Comparison of ENCODE assay signal across 18 mouse cellular contexts in genomic region chr11:69666665-69667005, GRCm38 (mm10). TPM values are rescaled to one million over a fixed set of nuclear protein-coding genes. Genes with fewer than 3 reads are reported as not detected.
DNase-seq lines count a peak whose midpoint lies in the region; ATAC-seq and TF ChIP-seq lines count a peak whose summit lies in the region.
"Had no signal": no experiment of that assay in that cellular context is flagged by ENCODE, and none has a peak within 500 bp of the region (broad histone marks: within the 10 kb centered on the region; RNA-seq: fewer than 3 reads in every experiment).

No protein-coding gene starts in this region.

- no peaks in the 10 kb centered on the region for H3K9me3 ChIP-seq in kidney, embryonic 15.5 days (replicated peaks)
- H3K9me3 ChIP-seq in E14TG2a.4 (ENCODE audit: low read length): no peaks in the 10 kb centered on the region
- no peaks in the 10 kb centered on the region for H3K9me3 ChIP-seq in liver, postnatal 0 days (ENCODE audit: low read length)
- H3K9me3 ChIP-seq: forebrain, embryonic 12.5 days; midbrain, embryonic 10.5 days; neural tube, embryonic 12.5 days had no signal

- no peak overlapping the region for H3K9ac ChIP-seq in kidney, embryonic 15.5 days
- no peak overlapping the region for H3K9ac ChIP-seq in liver, postnatal 0 days (replicated peaks)
- H3K9ac ChIP-seq: lung, embryonic 14.5 days; neural tube, embryonic 12.5 days had no signal

- WGBS in kidney, embryonic 15.5 days: 89% methylated on average over 3 of the region's 3 CpGs
- 93% methylated on average over 3 of the region's 3 CpGs for WGBS in kidney, adult 2 months
- WGBS in bone marrow, adult 2 months: 81% methylated on average over 3 of the region's 3 CpGs
- WGBS in liver, postnatal 0 days (ENCODE audit: insufficient replicate concordance): 87% methylated on average over 3 of the region's 3 CpGs
- WGBS in thymus, adult 2 months: 96% methylated on average over 3 of the region's 3 CpGs

- H3K4me2 ChIP-seq in kidney, embryonic 15.5 days: no peak overlapping the region
- no peak overlapping the region for H3K4me2 ChIP-seq in liver, postnatal 0 days (ENCODE audit: low read depth, low read length)
- H3K4me2 ChIP-seq: forebrain, embryonic 12.5 days; lung, embryonic 14.5 days; neural tube, embryonic 12.5 days had no signal

- no peaks in the 10 kb centered on the region for H3K27me3 ChIP-seq in kidney, embryonic 15.5 days
- H3K27me3 ChIP-seq in kidney, adult 2 months (replicated peaks; ENCODE audit: control insufficient read depth, insufficient read depth, low read length): no peaks in the 10 kb centered on the region
- no peaks in the 10 kb centered on the region for H3K27me3 ChIP-seq in E14TG2a.4 (ENCODE audit: insufficient read depth, low read length)
- no peaks in the 10 kb centered on the region for H3K27me3 ChIP-seq in liver, postnatal 0 days (ENCODE audit: insufficient read depth, low read length)
- no peaks in the 10 kb centered on the region for H3K27me3 ChIP-seq in thymus, adult 2 months (ENCODE audit: control insufficient read depth, insufficient read depth, low read length)
- H3K27me3 ChIP-seq: forebrain, embryonic 12.5 days; neural tube, embryonic 12.5 days had no signal

- no peak for TF ChIP-seq POLR2A in kidney, adult 2 months (IDR thresholded peaks at IDR 0.05; ENCODE audit: low read depth, low read length)
- no peak for TF ChIP-seq POLR2A in bone marrow, adult 2 months (IDR thresholded peaks at IDR 0.05; ENCODE audit: borderline replicate concordance, control insufficient read depth, low read depth, low read length)
- TF ChIP-seq POLR2A in thymus, adult 2 months (IDR thresholded peaks at IDR 0.05; ENCODE audit: control insufficient read depth, extremely low read depth, insufficient read depth, low read length, poor library complexity): no peak

- ATAC-seq in kidney, embryonic 15.5 days (replicated peaks; ENCODE audit: low FRiP score): no peak
- ATAC-seq in liver, postnatal 0 days: no peak
- ATAC-seq: activated CD4-positive, CD25-positive, alpha-beta regulatory T cell, adult 4 months had no signal

- peaks cover 40% of the 10 kb centered on the region for H3K4me1 ChIP-seq in kidney, embryonic 15.5 days
- peaks cover 8% of the 10 kb centered on the region; the same call in 1 of the 2 replicates for H3K4me1 ChIP-seq in kidney, adult 2 months (ENCODE audit: control insufficient read depth, insufficient read depth, low read length)
- H3K4me1 ChIP-seq in E14TG2a.4 (replicated peaks; ENCODE audit: low read depth, low read length): peaks cover 67% of the 10 kb centered on the region
- H3K4me1 ChIP-seq in bone marrow, adult 2 months (ENCODE audit: control insufficient read depth, insufficient read depth, low read length): peaks cover 3% of the 10 kb centered on the region; the same call in 1 of the 2 replicates
- H3K4me1 ChIP-seq in liver, postnatal 0 days (ENCODE audit: insufficient read depth): peaks cover 29% of the 10 kb centered on the region
- peaks cover 12% of the 10 kb centered on the region for H3K4me1 ChIP-seq in thymus, adult 2 months (replicated peaks; ENCODE audit: control insufficient read depth, insufficient read depth, low read length)

- DNase-seq in kidney, adult 2 months: no peak
- DNase-seq in liver, postnatal 0 days: no peak
- no peak for DNase-seq in thymus, adult 2 months
- no peak for DNase-seq in adrenal gland, adult (ENCODE audit: inconsistent age in 2 of 2, low spot score in 1 of 2)
- DNase-seq: cerebellum, adult 11-12 months; gastrocnemius, postnatal 36 days; kidney, adult 9 months had no signal

- TF ChIP-seq CTCF in kidney, adult 2 months (conservative IDR thresholded peaks at IDR 0.05; ENCODE audit: insufficient read depth, insufficient read length, low read depth, low read length): no peak
- TF ChIP-seq CTCF in E14TG2a.4 (conservative IDR thresholded peaks at IDR 0.05; ENCODE audit: low read length): no peak
- no peak for TF ChIP-seq CTCF in bone marrow, adult 2 months (IDR thresholded peaks at IDR 0.05; ENCODE audit: control insufficient read depth, insufficient read depth, low read length)
- no peak for TF ChIP-seq CTCF in liver, postnatal 0 days (IDR thresholded peaks at IDR 0.05; ENCODE audit: low read depth)
- no peak for TF ChIP-seq CTCF in thymus, adult 2 months (IDR thresholded peaks at IDR 0.05; ENCODE audit: borderline replicate concordance, control insufficient read depth, extremely low read depth, insufficient read depth, low read length, poor library complexity)

- TF ChIP-seq EP300 in liver, postnatal 0 days (IDR thresholded peaks at IDR 0.05; ENCODE audit: low read depth): no peak

- H3K4me3 ChIP-seq in kidney, embryonic 15.5 days (replicated peaks): no peak overlapping the region
- H3K4me3 ChIP-seq in kidney, adult 2 months (ENCODE audit: insufficient read depth, low read depth, low read length): no peak overlapping the region
- H3K4me3 ChIP-seq in E14TG2a.4 (replicated peaks; ENCODE audit: low read length): 0 out of 2 replicates have a peak overlapping the region, but pooled peaks have one; percentile 20
- H3K4me3 ChIP-seq in bone marrow, adult 2 months (replicated peaks; ENCODE audit: control insufficient read depth, low read depth, low read length): no peak overlapping the region
- H3K4me3 ChIP-seq in liver, postnatal 0 days (ENCODE audit: low read depth, low read length): no peak overlapping the region
- H3K4me3 ChIP-seq in thymus, adult 2 months (ENCODE audit: control insufficient read depth, insufficient read depth, low read length): no peak overlapping the region
- H3K4me3 ChIP-seq: forebrain, embryonic 12.5 days; left cerebral cortex, adult 2 months; neural tube, embryonic 12.5 days had no signal

- peak overlapping the region; percentile 58; the same call in 1 of the 2 replicates for H3K27ac ChIP-seq in kidney, embryonic 15.5 days
- no peak overlapping the region for H3K27ac ChIP-seq in kidney, adult 2 months (ENCODE audit: insufficient read depth, low read depth, low read length)
- H3K27ac ChIP-seq in bone marrow, adult 2 months (ENCODE audit: control insufficient read depth, insufficient read depth, low read depth, low read length, poor library complexity): peak overlapping the region; percentile 39; the same call in 1 of the 2 replicates
- peak overlapping the region; percentile 56; the same call in 1 of the 2 replicates for H3K27ac ChIP-seq in liver, postnatal 0 days (ENCODE audit: low read depth)
- no peak overlapping the region for H3K27ac ChIP-seq in thymus, adult 2 months (ENCODE audit: control insufficient read depth, insufficient read depth, low read length)
- H3K27ac ChIP-seq: forebrain, embryonic 12.5 days; left cerebral cortex, adult 2 months; midbrain, embryonic 10.5 days; neural tube, embryonic 12.5 days had no signal

- H3K36me3 ChIP-seq in kidney, embryonic 15.5 days: peaks cover 78% of the 10 kb centered on the region
- peaks cover 6% of the 10 kb centered on the region; the same call in 1 of the 2 replicates for H3K36me3 ChIP-seq in kidney, adult 2 months (ENCODE audit: control insufficient read depth, insufficient read depth, low read length)
- peaks cover 74% of the 10 kb centered on the region for H3K36me3 ChIP-seq in E14TG2a.4 (ENCODE audit: insufficient read depth, low read length)
- H3K36me3 ChIP-seq in liver, postnatal 0 days (replicated peaks; ENCODE audit: insufficient read depth, low read length): peaks cover 55% of the 10 kb centered on the region
- peaks cover 42% of the 10 kb centered on the region for H3K36me3 ChIP-seq in thymus, adult 2 months (ENCODE audit: control insufficient read depth, insufficient read depth, low read length)

RNA-seq across cellular contexts. Expression of gene Cd68, which starts 0.7 kb away (rescaled TPM):
- polyA plus RNA-seq in kidney, embryonic 15.5 days (2015; fragmentation: Nextera tagmentation; extraction: Ambion mirVana): 10.0 and 14.1 TPM in 2 replicates
- polyA plus RNA-seq in kidney, adult 2 months (2012; rRNA removed): 8.5 and 10.7 TPM in 2 replicates
- polyA plus RNA-seq in bone marrow, adult 2 months (2011; ENCODE audit: insufficient read depth, insufficient read length, low replicate concordance, missing spikeins): 28.0 and 51.6 TPM in 2 replicates
- 30.1 and 32.5 TPM in 2 replicates for polyA plus RNA-seq in liver, postnatal 0 days (2015; fragmentation: Nextera tagmentation; extraction: Ambion mirVana)
- polyA plus RNA-seq in thymus, adult 2 months (2012; rRNA removed): 101 and 117 TPM in 2 replicates

RNA-seq across cellular contexts. Expression of gene Mpdu1, which starts 4.2 kb away (rescaled TPM):
- 71.8 and 78.0 TPM in 2 replicates for polyA plus RNA-seq in kidney, embryonic 15.5 days (2015; fragmentation: Nextera tagmentation; extraction: Ambion mirVana)
- polyA plus RNA-seq in kidney, adult 2 months (2012; rRNA removed): 143 and 147 TPM in 2 replicates
- 62.4 and 109 TPM in 2 replicates for polyA plus RNA-seq in bone marrow, adult 2 months (2011; ENCODE audit: insufficient read depth, insufficient read length, low replicate concordance, missing spikeins)
- polyA plus RNA-seq in liver, postnatal 0 days (2015; fragmentation: Nextera tagmentation; extraction: Ambion mirVana): 36.9 and 41.0 TPM in 2 replicates
- polyA plus RNA-seq in thymus, adult 2 months (2012; rRNA removed): 174 and 178 TPM in 2 replicates

RNA-seq across cellular contexts. Expression of gene Eif4a1, which starts 5.6 kb away (rescaled TPM):
- polyA plus RNA-seq in kidney, embryonic 15.5 days (2015; fragmentation: Nextera tagmentation; extraction: Ambion mirVana): 586 and 589 TPM in 2 replicates
- polyA plus RNA-seq in kidney, adult 2 months (2012; rRNA removed): 200 and 244 TPM in 2 replicates
- 268 and 540 TPM in 2 replicates for polyA plus RNA-seq in bone marrow, adult 2 months (2011; ENCODE audit: insufficient read depth, insufficient read length, low replicate concordance, missing spikeins)
- 199 and 203 TPM in 2 replicates for polyA plus RNA-seq in liver, postnatal 0 days (2015; fragmentation: Nextera tagmentation; extraction: Ambion mirVana)
- polyA plus RNA-seq in thymus, adult 2 months (2012; rRNA removed): 669 and 722 TPM in 2 replicates

RNA-seq across cellular contexts. Expression of gene Sox15, which starts 11.5 kb away (rescaled TPM):
- polyA plus RNA-seq in kidney, embryonic 15.5 days (2015; fragmentation: Nextera tagmentation; extraction: Ambion mirVana): 0.18 and 0.19 TPM in 2 replicates
- 0.58 and 0.70 TPM in 2 replicates for polyA plus RNA-seq in kidney, adult 2 months (2012; rRNA removed)
- polyA plus RNA-seq in bone marrow, adult 2 months (2011; ENCODE audit: insufficient read depth, insufficient read length, low replicate concordance, missing spikeins): not detected in 2 replicates
- polyA plus RNA-seq in liver, postnatal 0 days (2015; fragmentation: Nextera tagmentation; extraction: Ambion mirVana): 0.13 TPM in 1 of 2 replicates, not detected in the other
- 0.24 and 0.52 TPM in 2 replicates for polyA plus RNA-seq in thymus, adult 2 months (2012; rRNA removed)
- polyA plus RNA-seq: activated CD4-positive, CD25-positive, alpha-beta regulatory T cell, adult 4 months; forebrain, embryonic 12.5 days; heart, postnatal 0 days; hindbrain, embryonic 11.5 days; lung, embryonic 14.5 days; midbrain, embryonic 10.5 days had no signal

RNA-seq across cellular contexts. Expression of gene Senp3, which starts 15.2 kb away (rescaled TPM):
- 91.6 and 95.2 TPM in 2 replicates for polyA plus RNA-seq in kidney, embryonic 15.5 days (2015; fragmentation: Nextera tagmentation; extraction: Ambion mirVana)
- 41.8 and 43.5 TPM in 2 replicates for polyA plus RNA-seq in kidney, adult 2 months (2012; rRNA removed)
- 46.3 and 67.8 TPM in 2 replicates for polyA plus RNA-seq in bone marrow, adult 2 months (2011; ENCODE audit: insufficient read depth, insufficient read length, low replicate concordance, missing spikeins)
- polyA plus RNA-seq in liver, postnatal 0 days (2015; fragmentation: Nextera tagmentation; extraction: Ambion mirVana): 14.5 and 15.2 TPM in 2 replicates
- polyA plus RNA-seq in thymus, adult 2 months (2012; rRNA removed): 83.3 and 89.1 TPM in 2 replicates

Comparison
In these comparisons a context has a peak if more than half of its experiments do, and no peak if none do; other contexts are left out.
1. H3K27ac ChIP-seq: peak in kidney, embryonic 15.5 days (single experiment), bone marrow, adult 2 months (single experiment) and liver, postnatal 0 days (single experiment); none in kidney, adult 2 months (single experiment) and thymus, adult 2 months (single experiment).